Comparison of ENCODE assay signal across 7 mouse cellular contexts in the genomic region with DNA sequence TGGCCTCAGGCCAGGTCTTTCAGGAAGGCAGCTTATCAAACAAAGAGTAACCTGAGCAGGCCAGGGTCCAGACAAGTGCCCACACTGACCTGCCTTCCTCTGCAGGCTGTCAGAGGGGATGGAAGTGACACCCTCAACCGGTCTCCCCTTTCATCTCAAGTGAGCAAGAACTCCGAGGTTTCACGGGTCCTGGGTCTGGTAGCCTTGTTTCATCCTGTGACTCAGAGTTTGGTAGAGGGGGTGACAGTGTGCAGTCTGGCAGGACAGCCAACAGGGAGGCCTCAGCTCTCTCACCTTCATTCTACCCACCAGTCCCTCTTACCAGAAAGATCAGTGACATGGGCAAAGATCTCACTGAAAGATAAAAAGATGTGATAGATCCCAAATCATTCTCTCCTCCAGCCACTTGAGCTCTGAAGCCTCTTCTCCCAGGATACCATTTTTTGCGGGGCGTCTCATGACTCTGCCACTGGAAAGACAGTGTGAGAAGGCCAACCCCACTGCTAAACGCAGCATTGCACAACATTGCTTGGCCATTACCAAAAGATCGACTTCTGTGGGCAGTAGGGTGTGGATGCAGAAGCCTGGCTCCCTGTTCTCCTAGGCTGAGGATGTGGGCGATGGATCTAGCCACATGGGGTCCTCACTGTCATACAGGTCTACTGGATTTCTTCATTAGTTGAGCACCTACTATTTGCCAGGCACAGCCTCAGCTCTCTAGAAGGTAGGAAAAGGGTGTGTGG. TPM values are rescaled to one million over a fixed set of nuclear protein-coding genes. Genes with fewer than 3 reads are reported as not detected.
DNase-seq lines count a peak whose midpoint lies in the region; ATAC-seq and TF ChIP-seq lines count a peak whose summit lies in the region.

A gene (plus strand): TSS at position 571 of the 743 bp plus-strand sequence.

- no peaks in the 10 kb centered on the region for H3K36me3 ChIP-seq in testis, adult 2 months (ENCODE audit: control insufficient read depth, insufficient read depth, low read length)
- H3K36me3 ChIP-seq in forebrain, embryonic 14.5 days (ENCODE audit: control insufficient read depth, insufficient read depth, low read length): no peaks in the 10 kb centered on the region
- no peaks in the 10 kb centered on the region for H3K36me3 ChIP-seq in liver, embryonic 12.5 days

- no peaks in the 10 kb centered on the region for H3K9me3 ChIP-seq in forebrain, embryonic 14.5 days (replicated peaks; ENCODE audit: control insufficient read depth, low read length)
- H3K9me3 ChIP-seq in liver, embryonic 12.5 days (replicated peaks): no peaks in the 10 kb centered on the region

- no peak within 1 kb of the TSS for H3K27ac ChIP-seq in testis, adult 2 months (ENCODE audit: control insufficient read depth, insufficient read depth, low read depth, low read length)
- peak within 1 kb of the TSS; percentile 78 for H3K27ac ChIP-seq in forebrain, embryonic 14.5 days (ENCODE audit: low read depth, low read length)
- H3K27ac ChIP-seq in liver, embryonic 12.5 days: peak within 1 kb of the TSS; percentile 88

- H3K27me3 ChIP-seq in testis, adult 2 months (ENCODE audit: control insufficient read depth, insufficient read depth, low read length): no peaks in the 10 kb centered on the region
- 0 out of 2 replicates have a peak, but pooled peaks cover 7% of the 10 kb centered on the region for H3K27me3 ChIP-seq in forebrain, embryonic 14.5 days (replicated peaks; ENCODE audit: control insufficient read depth, insufficient read depth, low read length)
- peaks cover 23% of the 10 kb centered on the region for H3K27me3 ChIP-seq in liver, embryonic 12.5 days (replicated peaks)

- DNase-seq in testis, postnatal 14 days (ENCODE audit: low spot score): no peak
- DNase-seq in forebrain, embryonic 14.5 days (ENCODE audit: low spot score): no peak
- DNase-seq in yolk sac, embryonic 10.5 days (ENCODE audit: low spot score): peak; percentile 77
- no peak for DNase-seq in adrenal gland, postnatal 25 days
- no peak for DNase-seq in layer of hippocampus, postnatal 25 days (ENCODE audit: extremely low spot score in 1 of 2, low spot score in 1 of 2)

- no peak for TF ChIP-seq POLR2A in testis, adult 2 months (IDR thresholded peaks at IDR 0.05; ENCODE audit: control insufficient read depth, low read depth, low read length)

- peak within 1 kb of the TSS; percentile 84 for H3K4me3 ChIP-seq in testis, adult 2 months (ENCODE audit: control insufficient read depth, low read depth, low read length)
- peak within 1 kb of the TSS; percentile 82 for H3K4me3 ChIP-seq in forebrain, embryonic 14.5 days (ENCODE audit: low read depth, low read length)
- peak within 1 kb of the TSS; percentile 77 for H3K4me3 ChIP-seq in liver, embryonic 12.5 days

- no peak for TF ChIP-seq CTCF in testis, adult 2 months (IDR thresholded peaks at IDR 0.05; ENCODE audit: control insufficient read depth, insufficient read depth, insufficient replicate concordance, low read depth, low read length)

- peak within 1 kb of the TSS; percentile 95 for H3K4me2 ChIP-seq in forebrain, embryonic 14.5 days (ENCODE audit: low read length)
- peak within 1 kb of the TSS; percentile 98 for H3K4me2 ChIP-seq in liver, embryonic 12.5 days

- no peak for ATAC-seq in forebrain, embryonic 14.5 days
- no peak for ATAC-seq in liver, embryonic 12.5 days

- peaks cover 14% of the 10 kb centered on the region for H3K4me1 ChIP-seq in testis, adult 2 months (ENCODE audit: control insufficient read depth, insufficient read depth, low read length)
- no peaks in the 10 kb centered on the region for H3K4me1 ChIP-seq in forebrain, embryonic 14.5 days (ENCODE audit: control insufficient read depth, insufficient read depth, low read length)
- peaks cover 35% of the 10 kb centered on the region for H3K4me1 ChIP-seq in liver, embryonic 12.5 days

- 52% methylated on average over 8 of the region's 8 CpGs for whole genome bisulfite sequencing in forebrain, embryonic 14.5 days
- 36% methylated on average over 8 of the region's 8 CpGs for WGBS in liver, embryonic 12.5 days (ENCODE audit: insufficient replicate concordance)

- H3K9ac ChIP-seq in forebrain, embryonic 14.5 days (ENCODE audit: low read length): peak within 1 kb of the TSS; percentile 71
- peak within 1 kb of the TSS; percentile 81 for H3K9ac ChIP-seq in liver, embryonic 12.5 days

RNA-seq across cellular contexts. Expression of the gene that starts here (rescaled TPM):
- polyA plus RNA-seq in testis, adult 2 months (2012; rRNA removed): 0.77 and 1.1 TPM in 2 replicates
- 0.72 and 1.6 TPM in 2 replicates for polyA plus RNA-seq in forebrain, embryonic 14.5 days (2014; fragmentation: Nextera tagmentation; extraction: Ambion mirVana)
- polyA plus RNA-seq in liver, embryonic 12.5 days (2016; fragmentation: Nextera tagmentation; extraction: Ambion mirVana): 1.1 and 2.8 TPM in 2 replicates
- total RNA-seq in adrenal gland, postnatal 25 days (2021): 2.2 and 3.1 TPM in 2 replicates
- total RNA-seq in layer of hippocampus, postnatal 25 days (2021): 1 to 10 TPM in 1 of 2 experiments, under 1 TPM in 1; 0.61 to 1.0 TPM
